Mouse (Mus musculus) small intestine, adult 2 months (tissue): ENCODE measurements around the gene Olfr1442.

Experiments
- CTCF ChIP-seq: fragments of 200-500 bp; IDR thresholded peaks from 2 replicates; pipeline ENCODE4 v1.5.1; 2012; ENCODE audit warnings: low read depth, mild to moderate bottlenecking, control low read depth, inconsistent platforms, low read length, moderate library complexity, mixed read lengths; ENCODE audit not compliant: insufficient replicate concordance, insufficient read length; ENCODE audit errors: extremely low read depth
- POLR2A ChIP-seq: fragments of 200-500 bp; IDR thresholded peaks from 2 replicates; pipeline ENCODE4 v1.6.1; 2012; ENCODE audit warnings: low read depth, mild to moderate bottlenecking, control low read depth, inconsistent platforms, low read length, moderate library complexity

DNA sequence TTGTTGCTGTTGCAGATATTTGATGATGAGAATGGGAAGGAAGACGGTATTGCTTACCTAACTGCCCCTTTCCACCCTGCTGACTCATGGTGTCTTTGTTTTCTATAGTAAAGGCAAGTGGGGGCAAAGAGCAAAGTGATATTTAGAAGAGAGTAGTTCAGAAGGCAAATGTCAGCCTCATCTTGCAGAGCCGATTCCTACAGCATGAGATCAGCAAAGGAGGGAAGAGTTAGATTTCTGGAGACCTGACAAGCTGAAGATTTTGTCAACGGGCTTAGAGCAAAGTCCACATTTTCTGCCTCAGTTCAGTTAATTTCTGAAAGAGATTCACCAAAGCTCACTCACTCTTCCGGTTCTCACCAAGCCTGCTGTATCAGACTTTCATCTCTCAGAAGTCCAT is 37.1 kb upstream of the Olfr1442 start, which contains the start of gene Glyat:
- no peak for TF ChIP-seq POLR2A
- TF ChIP-seq CTCF = no peak
